Mouse (Mus musculus) Patski (cell line): ENCODE measurements around the gene Swap70. TPM values are rescaled to one million over a fixed set of nuclear protein-coding genes. Genes with fewer than 3 reads are reported as not detected.

ENCODE experiments used
- ATAC-seq: fragments of 100-300 bp; one replicate; pipeline ENCODE4 v1.8.0; 2021
- CTCF ChIA-PET: fragments of 350-600 bp; sonication (Branson Sonifier 250); formaldehyde crosslinking; loops from one replicate; lab custom pipeline; 2022; ENCODE audit warnings: inconsistent platforms; lab: Charles Lee
- POLR2A ChIA-PET: fragments of 350-600 bp; sonication (Branson Sonifier 250); formaldehyde crosslinking; loops from one replicate; lab custom pipeline; 2022; ENCODE audit warnings: antibody characterized with exemption, inconsistent platforms; lab: Charles Lee
- DNase-seq: peaks from one replicate; pipeline ENCODE4 v3.0.0-alpha.2; 2011; ENCODE audit warnings: low read depth, low spot score
- H3K27me3 ChIP-seq: fragments of 371-371 bp; one replicate; pipeline ENCODE4 v1.5.1; 2021
- CTCF ChIP-seq: fragments of 100-300 bp; IDR thresholded peaks from one replicate; pipeline ENCODE4 v1.5.1; 2021
- in situ Hi-C: fragments of 300-500 bp; cut with MboI; formaldehyde crosslinking; loops from 3 replicates; pipeline ENCODE4 v1.11.1; 2018; ENCODE audit warnings: low pct_unique_long_range_greater_than_20kb, mixed read lengths
- polyA plus RNA-seq: library from polyadenylated mRNA; unstranded; gene quantifications from one replicate; pipeline ENCODE4 v1.2.3, GENCODE M21; 2021

Gene Swap70
- polyA plus RNA-seq, 1 experiment from 2014 or later: 34.0 TPM

- ATAC-seq (no peak), DNase-seq (no peak)
- ChIA-PET CTCF (no interaction called here), POLR2A (interaction anchor here (1.2 kb wide), 1 partner anchor 103 kb away, joined by 3 read pairs; no protein-coding TSS in a partner anchor)
- H3K27me3 ChIP-seq: no peaks in the 10 kb centered on the region
- no peak for TF ChIP-seq CTCF
- in situ Hi-C loops: loop anchor here (5.0 to 25.0 kb wide), 4 partner anchors 46 to 281 kb away; partner anchors contain the start of genes Swap70 and Tmem41b
These were observed 46.5 kb downstream of the Swap70 start for GRCm38 (mm10) chr7:110267994-110268393.

- ChIA-PET CTCF (no interaction called here), POLR2A (interaction anchor here (1.2 kb wide), 1 partner anchor 104 kb away, joined by 3 read pairs; no protein-coding TSS in a partner anchor)
- no peak for TF ChIP-seq CTCF
- in situ Hi-C loops: loop anchor here (5.0 to 25.0 kb wide), 4 partner anchors 46 to 281 kb away; partner anchors contain the start of genes Swap70 and Tmem41b
- no peak for DNase-seq
- no peak for ATAC-seq
- no peaks in the 10 kb centered on the region for H3K27me3 ChIP-seq
These were observed 47.0 kb downstream of the Swap70 start for GRCm38 (mm10) chr7:110268511-110268910.

GRCm38 (mm10) chr7:110269777-110270176 lies 48.3 kb downstream of the Swap70 start:
- no peak for TF ChIP-seq CTCF
- ChIA-PET CTCF (interaction anchor here (0.9 to 1.6 kb wide), 2 partner anchors 105 to 361 kb away, joined by 3 to 5 read pairs; no protein-coding TSS in a partner anchor), POLR2A (no interaction called here)
- DNase-seq (no peak), ATAC-seq (no peak)
- in situ Hi-C loops: loop anchor here (5.0 to 25.0 kb wide), 4 partner anchors 47 to 282 kb away; partner anchors contain the start of genes Swap70 and Tmem41b
- no peaks in the 10 kb centered on the region for H3K27me3 ChIP-seq

GRCm38 (mm10) chr7:110270455-110270854 lies 48.9 kb downstream of the Swap70 start:
- ATAC-seq (no peak), DNase-seq (no peak)
- TF ChIP-seq CTCF: no peak
- in situ Hi-C loops: loop anchor here (25.0 kb wide), 1 partner anchor 283 kb away; the partner anchor contains the start of gene Tmem41b
- POLR2A ChIA-PET: no interaction called here
- CTCF ChIA-PET: interaction anchor here (0.9 to 1.6 kb wide), 2 partner anchors 105 to 360 kb away, joined by 3 to 5 read pairs; no protein-coding TSS in a partner anchor
- H3K27me3 ChIP-seq: no peaks in the 10 kb centered on the region

- TF ChIP-seq CTCF: no peak
- ATAC-seq (no peak), DNase-seq (no peak)
- in situ Hi-C loops: loop anchor here (25.0 kb wide), 1 partner anchor 285 kb away; the partner anchor contains the start of gene Tmem41b
- ChIA-PET POLR2A (no interaction called here), CTCF (interaction anchor here (0.8 to 1.9 kb wide), 6 partner anchors 10 to 163 kb away, joined by 3 to 9 read pairs (median 4); no protein-coding TSS in a partner anchor)
- H3K27me3 ChIP-seq: no peaks in the 10 kb centered on the region
These were observed 50.3 kb downstream of the Swap70 start for GRCm38 (mm10) chr7:110271814-110272213.

- no peak for TF ChIP-seq CTCF
- ATAC-seq (no peak), DNase-seq (no peak)
- in situ Hi-C loops: loop anchor here (25.0 kb wide), 1 partner anchor 285 kb away; the partner anchor contains the start of gene Tmem41b
- CTCF ChIA-PET: interaction anchor here (0.8 to 1.9 kb wide), 8 partner anchors 9 to 162 kb away, joined by 3 to 9 read pairs (median 4); no protein-coding TSS in a partner anchor
- POLR2A ChIA-PET: interaction anchor here (0.6 kb wide), 2 partner anchors 29 to 110 kb away, joined by 3 read pairs; no protein-coding TSS in a partner anchor
- H3K27me3 ChIP-seq: no peaks in the 10 kb centered on the region
These were observed 50.9 kb downstream of the Swap70 start for GRCm38 (mm10) chr7:110272434-110272833.

GRCm38 (mm10) chr7:110277734-110278245 lies 56.3 kb downstream of the Swap70 start:
- in situ Hi-C loops: no loop called here
- H3K27me3 ChIP-seq: no peaks in the 10 kb centered on the region
- ATAC-seq: no peak
- CTCF ChIA-PET: no interaction called here
- no peak for TF ChIP-seq CTCF
- no peak for DNase-seq
- POLR2A ChIA-PET: interaction anchor here (0.6 kb wide), 1 partner anchor 14 kb away, joined by 6 read pairs; no protein-coding TSS in a partner anchor

GRCm38 (mm10) chr7:110279183-110279582 lies 57.7 kb downstream of the Swap70 start:
- ChIA-PET POLR2A (no interaction called here), CTCF (interaction anchor here (1.5 kb wide), 1 partner anchor 153 kb away, joined by 5 read pairs; no protein-coding TSS in a partner anchor)
- no peaks in the 10 kb centered on the region for H3K27me3 ChIP-seq
- no peak for DNase-seq
- in situ Hi-C loops: no loop called here
- ATAC-seq: no peak
- no peak for TF ChIP-seq CTCF

GRCm38 (mm10) chr7:110281435-110282256 lies 60.1 kb downstream of the Swap70 start:
- no peaks in the 10 kb centered on the region for H3K27me3 ChIP-seq
- ChIA-PET CTCF (interaction anchor here (1.7 kb wide), 1 partner anchor 9 kb away, joined by 4 read pairs; no protein-coding TSS in a partner anchor), POLR2A (interaction anchor here (0.6 kb wide), 1 partner anchor 364 kb away, joined by 3 read pairs; no protein-coding TSS in a partner anchor)
- no peak for DNase-seq
- TF ChIP-seq CTCF: no peak
- in situ Hi-C loops: loop anchor here (10.0 kb wide), 2 partner anchors 263 to 513 kb away; no protein-coding TSS in a partner anchor
- no peak for ATAC-seq

GRCm38 (mm10) chr7:110282797-110283196 lies 61.3 kb downstream of the Swap70 start:
- ATAC-seq (no peak), DNase-seq (no peak)
- POLR2A ChIA-PET: no interaction called here
- CTCF ChIA-PET: interaction anchor here (2.0 kb wide), 1 partner anchor 10 kb away, joined by 9 read pairs; no protein-coding TSS in a partner anchor
- in situ Hi-C loops: loop anchor here (10.0 kb wide), 2 partner anchors 262 to 512 kb away; no protein-coding TSS in a partner anchor
- no peak for TF ChIP-seq CTCF
- no peaks in the 10 kb centered on the region for H3K27me3 ChIP-seq
